Mouse (Mus musculus): ENCODE data around the gene Rnase12. TPM values are rescaled to one million over a fixed set of nuclear protein-coding genes. Genes with fewer than 3 reads are reported as not detected.
A peak's percentile ranks its signal among the peaks of the same experiment; 100 is the strongest.
"Not testable (repeated sequence)": the region's sequence is repeated elsewhere in the genome, so short reads cannot be mapped to it uniquely, and the experiment has no call there.

The Rnase12 gene
- polyA plus RNA-seq (2015; fragmentation: Nextera tagmentation; extraction: Ambion mirVana), result not detected in 2 replicates

DNA sequence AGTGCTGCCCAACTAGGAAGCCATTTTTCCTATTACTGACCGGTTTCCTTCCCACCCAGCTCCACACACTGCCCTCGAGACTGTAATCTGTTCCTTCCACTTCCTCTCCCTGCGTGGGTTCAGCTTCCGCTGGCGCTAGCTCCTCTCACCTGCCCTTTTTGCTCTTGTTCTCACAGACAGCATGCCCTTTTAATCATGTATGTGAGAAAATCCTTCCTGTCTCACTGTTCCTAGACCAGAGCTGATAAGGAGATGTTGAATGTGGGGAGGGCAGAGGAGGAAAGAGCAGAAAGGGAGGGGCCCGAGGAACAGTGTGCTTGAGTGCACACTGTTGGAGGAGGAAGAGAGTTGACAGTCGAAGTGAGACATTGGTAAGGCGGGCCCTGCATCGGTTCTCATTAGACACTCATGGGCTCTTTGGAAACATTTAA is at the start of gene Rnase12:
Gene Rnase12 (minus strand): TSS at position 261 of the 431 bp plus-strand sequence.
- Histone ChIP-seq H3K4me2 (no peak within 1 kb of the TSS), H3K4me1 (peaks cover 7% of the 10 kb centered on the region; the same call in 1 of the 2 replicates), H3K9me3 (replicated peaks) (no peaks in the 10 kb centered on the region), H3K27me3 (replicated peaks) (no peaks in the 10 kb centered on the region), H3K9ac (replicated peaks) (no peak within 1 kb of the TSS), H3K27ac (replicated peaks) (no peak within 1 kb of the TSS), H3K4me3 (replicated peaks) (no peak within 1 kb of the TSS), H3K36me3 (no peaks in the 10 kb centered on the region)
- ATAC-seq (ENCODE audit: low FRiP score), result no peak
- 82% methylated on average over 9 of the region's 9 CpGs for WGBS

DNA sequence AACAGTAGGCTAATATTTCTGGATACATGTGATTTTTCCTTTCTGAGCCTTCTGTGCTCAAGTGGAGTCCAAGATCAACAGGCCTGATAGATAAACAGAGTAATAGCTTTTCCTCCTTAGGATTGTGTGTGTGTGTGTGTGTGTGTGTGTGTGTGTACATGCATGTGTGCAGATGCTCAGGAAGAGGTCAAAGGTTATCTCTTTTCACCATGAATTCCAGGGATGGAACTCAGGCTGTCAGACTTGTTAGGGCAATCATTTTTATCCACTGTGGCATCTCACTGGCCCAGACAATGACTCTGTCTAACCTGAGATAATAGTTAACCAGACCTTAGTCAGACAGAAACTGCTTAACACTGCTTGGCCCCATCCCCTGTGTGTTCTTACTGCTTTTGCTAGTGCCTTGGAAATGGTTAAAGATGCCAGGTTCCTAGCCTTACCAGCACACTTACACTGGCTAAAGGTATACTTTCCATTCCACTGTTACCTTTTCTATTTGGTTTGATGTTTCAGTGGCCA is 49.0 kb upstream of the Rnase12 start:
- no peak overlapping the region for H3K27ac ChIP-seq (replicated peaks)
- ATAC-seq (ENCODE audit: low FRiP score), result no peak

DNA sequence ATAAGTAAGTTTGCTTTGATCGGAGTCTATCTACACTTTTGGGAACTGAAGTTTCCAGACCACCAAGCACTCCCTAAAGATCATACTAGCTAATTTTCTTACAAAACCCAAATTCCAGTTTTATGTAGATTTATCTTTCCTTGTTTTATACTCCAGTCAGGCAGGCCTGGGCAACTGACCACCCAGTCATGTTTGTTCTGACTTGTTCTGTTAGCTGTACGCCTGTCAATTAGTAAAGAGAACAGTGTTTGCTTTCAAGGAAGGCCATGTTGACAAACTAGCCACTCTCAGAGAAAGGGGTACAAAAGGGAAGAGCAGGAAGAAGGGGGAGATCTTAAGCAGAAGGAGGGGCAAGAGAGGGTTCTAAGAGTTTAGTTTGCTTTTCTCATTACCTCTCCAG is 46.9 kb upstream of the Rnase12 start:
- H3K9me3 ChIP-seq (replicated peaks), result no peaks in the 10 kb centered on the region
- H3K9ac ChIP-seq (replicated peaks), result no peak overlapping the region
- WGBS, result 93% methylated on average over 2 of the region's 2 CpGs
- H3K4me1 ChIP-seq, result no peaks in the 10 kb centered on the region
- no peaks in the 10 kb centered on the region for H3K27me3 ChIP-seq (replicated peaks)
- H3K4me2 ChIP-seq, result no peak overlapping the region
- ATAC-seq (ENCODE audit: low FRiP score), result no peak
- H3K36me3 ChIP-seq, result no peaks in the 10 kb centered on the region
- H3K4me3 ChIP-seq (replicated peaks), result no peak overlapping the region
- no peak overlapping the region for H3K27ac ChIP-seq (replicated peaks)

More for the DNA sequence above, 49.0 kb upstream of the Rnase12 start:
- Histone ChIP-seq H3K4me1 (no peaks in the 10 kb centered on the region), H3K9ac (replicated peaks) (no peak overlapping the region), H3K4me3 (replicated peaks) (no peak overlapping the region), H3K4me2 (no peak overlapping the region), H3K27me3 (replicated peaks) (no peaks in the 10 kb centered on the region), H3K9me3 (replicated peaks) (no peaks in the 10 kb centered on the region), H3K36me3 (no peaks in the 10 kb centered on the region)

DNA sequence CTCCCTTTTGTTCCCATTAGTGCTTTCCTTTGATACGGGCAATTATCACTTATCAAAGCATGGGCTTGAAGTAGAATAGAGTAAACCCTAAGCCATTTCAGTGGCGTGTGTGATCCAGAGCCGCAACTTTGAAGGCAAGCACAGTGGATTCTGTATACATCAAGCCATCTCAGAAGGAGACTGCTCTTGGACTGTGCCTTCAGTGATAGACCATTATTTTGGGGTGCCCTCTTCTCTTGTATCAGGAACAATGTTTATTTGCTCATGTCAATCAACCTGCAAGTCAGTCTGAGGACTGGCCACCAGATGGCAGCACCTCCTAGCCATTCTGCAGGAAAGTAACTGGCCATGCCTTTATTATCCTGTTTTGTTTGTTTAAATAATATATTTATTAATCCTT is 45.8 kb upstream of the Rnase12 start:
- 70% methylated on average over 3 of the region's 3 CpGs for WGBS
- H3K9ac ChIP-seq (replicated peaks), result no peak overlapping the region
- peak; percentile 48; the same call in 1 of the 2 replicates for ATAC-seq (ENCODE audit: low FRiP score)
- H3K4me1 ChIP-seq, result no peaks in the 10 kb centered on the region
- no peak overlapping the region for H3K4me3 ChIP-seq (replicated peaks)
- H3K27me3 ChIP-seq (replicated peaks), result no peaks in the 10 kb centered on the region
- H3K36me3 ChIP-seq, result no peaks in the 10 kb centered on the region
- H3K9me3 ChIP-seq (replicated peaks), result no peaks in the 10 kb centered on the region
- H3K27ac ChIP-seq (replicated peaks), result no peak overlapping the region
- no peak overlapping the region for H3K4me2 ChIP-seq

DNA sequence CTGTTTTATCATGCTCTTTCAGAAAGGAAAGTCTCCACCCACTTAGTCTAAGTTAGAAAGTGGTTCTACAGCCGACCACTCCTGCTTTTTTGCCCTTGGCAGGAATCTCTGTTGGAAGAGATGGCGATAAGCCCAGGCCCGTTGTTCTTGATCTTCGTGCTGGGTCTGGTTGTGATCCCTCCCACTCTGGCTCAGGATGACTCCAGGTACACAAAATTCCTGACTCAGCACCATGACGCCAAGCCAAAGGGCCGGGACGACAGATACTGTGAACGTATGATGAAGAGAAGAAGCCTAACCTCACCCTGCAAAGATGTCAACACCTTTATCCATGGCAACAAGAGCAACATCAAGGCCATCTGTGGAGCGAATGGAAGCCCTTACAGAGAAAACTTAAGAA is 43.8 kb upstream of the Rnase12 start:
- ATAC-seq (ENCODE audit: low FRiP score), result no peak
- WGBS, result 83% methylated on average over 9 of the region's 9 CpGs
- Histone ChIP-seq H3K9ac (replicated peaks) (no peak overlapping the region), H3K36me3 (no peaks in the 10 kb centered on the region), H3K27me3 (replicated peaks) (no peaks in the 10 kb centered on the region), H3K9me3 (replicated peaks) (no peaks in the 10 kb centered on the region), H3K4me1 (no peaks in the 10 kb centered on the region), H3K4me3 (replicated peaks) (no peak overlapping the region), H3K27ac (replicated peaks) (no peak overlapping the region), H3K4me2 (no peak overlapping the region)

DNA sequence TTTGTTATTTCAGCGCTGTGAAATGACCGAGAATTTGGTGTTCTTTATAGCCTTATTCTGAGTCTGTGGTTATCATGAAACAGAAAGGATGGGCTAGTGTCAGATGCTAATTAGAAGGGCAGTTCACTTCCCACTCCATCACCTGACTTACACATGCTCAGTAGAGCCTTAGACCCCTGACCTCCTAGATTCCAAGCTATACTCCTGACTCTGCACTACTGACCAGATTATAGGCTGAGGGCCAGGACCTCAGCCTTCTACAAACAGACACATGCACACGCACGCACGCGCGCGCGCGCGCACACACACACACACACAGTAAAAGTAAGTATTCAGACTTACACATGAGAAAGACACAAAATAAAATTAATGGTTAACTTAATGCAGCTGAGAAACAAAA is 41.5 kb upstream of the Rnase12 start:
- no peaks in the 10 kb centered on the region for H3K9me3 ChIP-seq (replicated peaks)
- H3K27ac ChIP-seq (replicated peaks), result no peak overlapping the region
- no peaks in the 10 kb centered on the region for H3K4me1 ChIP-seq
- H3K4me3 ChIP-seq (replicated peaks), result no peak overlapping the region
- no peak for ATAC-seq (ENCODE audit: low FRiP score)
- no peaks in the 10 kb centered on the region for H3K36me3 ChIP-seq
- no peaks in the 10 kb centered on the region for H3K27me3 ChIP-seq (replicated peaks)
- H3K9ac ChIP-seq (replicated peaks), result no peak overlapping the region
- no peak overlapping the region for H3K4me2 ChIP-seq
- 97% methylated on average over 11 of the region's 11 CpGs for WGBS

DNA sequence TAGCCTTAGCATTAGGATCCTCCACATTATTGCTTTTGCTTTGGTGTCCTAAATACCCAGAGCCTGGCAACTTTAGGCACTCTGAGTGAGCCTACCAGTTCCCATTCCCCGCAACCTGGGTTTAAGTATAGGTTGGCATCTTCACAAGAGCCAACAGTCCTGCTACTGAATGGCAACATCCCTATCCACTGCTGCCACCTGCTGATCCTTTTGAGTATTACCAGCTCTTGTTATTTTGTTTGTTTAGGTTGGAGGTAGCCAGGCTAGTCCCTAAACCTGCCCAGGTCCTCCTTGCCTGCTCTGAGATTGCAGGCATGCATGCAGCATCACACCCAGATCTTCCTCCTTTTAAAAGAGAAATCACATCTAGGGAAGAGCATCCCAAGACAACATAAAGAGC is 40.8 kb upstream of the Rnase12 start:
- not testable (repeated sequence) for H3K9me3 ChIP-seq (replicated peaks); H3K27me3 ChIP-seq (replicated peaks); H3K4me1 ChIP-seq; H3K9ac ChIP-seq (replicated peaks); H3K36me3 ChIP-seq; H3K27ac ChIP-seq (replicated peaks); H3K4me2 ChIP-seq; H3K4me3 ChIP-seq (replicated peaks)
- WGBS, result 29% methylated on average over 1 of the region's 1 CpGs
- ATAC-seq (ENCODE audit: low FRiP score), result peak; percentile 69; the same call in 1 of the 2 replicates

DNA sequence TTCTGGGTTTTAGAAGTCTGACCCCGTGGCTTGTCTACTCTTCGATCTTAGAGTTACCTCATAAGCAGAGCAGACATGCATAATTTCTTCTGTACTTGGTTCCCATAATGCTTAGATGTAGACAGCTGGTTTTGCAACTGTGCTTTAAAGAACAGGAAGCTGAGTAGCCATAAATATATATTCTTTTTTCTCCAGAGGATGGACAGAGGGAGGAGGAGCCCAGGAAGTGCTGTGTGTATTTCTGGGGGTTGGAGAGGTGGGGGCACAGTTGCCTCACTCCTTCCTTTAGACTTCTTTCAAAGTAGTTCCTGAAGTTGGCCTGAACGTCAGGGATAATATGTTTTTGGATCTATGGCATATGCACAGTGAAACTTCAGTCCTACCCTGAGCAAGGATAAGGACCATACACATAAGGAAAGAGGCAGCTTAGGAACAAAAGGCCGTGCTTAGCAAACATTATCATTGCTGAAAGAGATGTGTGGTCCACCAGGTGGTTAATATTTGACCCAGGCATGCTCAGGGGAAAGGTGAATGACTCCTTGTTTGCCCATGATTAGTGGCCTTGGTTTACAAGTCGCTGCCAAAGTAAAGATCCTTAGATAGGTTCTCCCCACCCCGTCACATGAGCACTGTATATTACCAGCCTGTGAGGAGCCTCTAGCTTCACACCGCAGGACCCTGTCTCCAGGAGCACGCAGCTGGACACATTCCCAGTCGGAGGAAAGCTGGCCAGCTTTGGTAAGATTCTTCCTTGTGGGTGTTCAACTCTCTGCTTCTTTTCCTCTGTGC is 38.5 kb upstream of the Rnase12 start:
- H3K4me2 ChIP-seq, result no peak overlapping the region
- no peak for ATAC-seq (ENCODE audit: low FRiP score)
- no peaks in the 10 kb centered on the region for H3K36me3 ChIP-seq
- no peaks in the 10 kb centered on the region for H3K9me3 ChIP-seq (replicated peaks)
- H3K27me3 ChIP-seq (replicated peaks), result no peaks in the 10 kb centered on the region
- H3K4me3 ChIP-seq (replicated peaks), result no peak overlapping the region
- peaks cover 12% of the 10 kb centered on the region; the same call in 1 of the 2 replicates for H3K4me1 ChIP-seq
- no peak overlapping the region for H3K27ac ChIP-seq (replicated peaks)
- WGBS, result 67% methylated on average over 9 of the region's 9 CpGs
- H3K9ac ChIP-seq (replicated peaks), result no peak overlapping the region

DNA sequence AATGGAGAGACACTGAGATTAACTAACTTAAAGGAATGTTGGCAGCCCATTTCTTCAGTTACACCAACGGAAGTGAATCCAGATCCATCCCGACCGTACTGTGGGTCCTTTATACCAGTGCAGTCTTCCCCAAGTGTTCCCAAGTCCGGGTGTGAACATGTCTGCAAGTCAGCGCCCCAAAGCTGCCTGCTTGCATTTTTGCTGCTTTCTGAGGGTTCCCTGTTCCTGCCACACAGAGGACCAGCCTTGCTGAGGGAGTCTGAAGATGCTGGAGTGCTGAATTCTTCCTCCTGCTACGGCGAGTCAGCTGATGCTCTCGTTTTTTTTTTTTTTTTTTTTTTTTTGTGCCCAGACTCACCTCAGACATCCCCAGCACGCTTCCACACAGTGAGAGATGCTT is 37.5 kb upstream of the Rnase12 start:
- Histone ChIP-seq H3K9me3 (replicated peaks) (no peaks in the 10 kb centered on the region), H3K36me3 (no peaks in the 10 kb centered on the region), H3K27me3 (replicated peaks) (no peaks in the 10 kb centered on the region), H3K4me3 (replicated peaks) (no peak overlapping the region), H3K4me2 (no peak overlapping the region), H3K27ac (replicated peaks) (no peak overlapping the region), H3K4me1 (peaks cover 12% of the 10 kb centered on the region; the same call in 1 of the 2 replicates), H3K9ac (replicated peaks) (no peak overlapping the region)
- WGBS, result 73% methylated on average over 9 of the region's 9 CpGs
- no peak for ATAC-seq (ENCODE audit: low FRiP score)

DNA sequence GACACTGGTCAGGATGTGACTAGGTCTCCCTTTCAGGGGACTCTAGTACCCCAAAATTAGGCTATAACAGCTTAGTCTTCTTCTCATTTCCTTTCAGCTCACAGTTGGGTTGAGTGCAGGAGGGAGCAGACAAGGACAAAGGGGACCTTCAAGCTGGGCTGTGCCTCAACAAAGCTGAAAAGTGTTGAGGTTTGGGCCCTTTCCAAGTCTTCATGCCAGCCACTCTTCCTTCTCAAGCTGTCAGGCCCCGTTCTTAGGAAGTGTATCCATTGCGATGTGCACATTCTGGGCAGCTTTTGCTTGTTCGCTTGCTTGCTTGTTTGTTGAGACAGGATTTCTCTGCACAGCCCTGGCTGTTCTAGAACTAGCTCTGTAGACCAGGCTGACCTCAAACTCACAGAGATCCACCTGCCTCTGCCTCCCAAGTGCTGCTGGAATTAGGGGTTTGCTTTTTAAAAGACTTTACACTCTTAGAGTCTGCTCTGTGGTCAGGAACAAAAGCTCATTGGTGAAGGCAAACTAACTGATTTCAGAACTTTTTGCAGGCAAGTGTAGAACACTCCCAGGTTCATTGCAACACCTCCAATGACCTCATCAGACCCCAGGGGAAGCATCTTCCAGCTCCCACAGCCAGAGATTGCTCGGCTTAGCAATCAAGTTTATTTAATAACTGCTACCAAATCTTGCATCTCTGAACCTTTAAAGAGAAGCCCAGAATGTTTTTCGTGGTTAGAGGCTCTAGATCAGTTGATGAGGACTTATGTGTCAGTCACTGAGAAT is 36.8 kb upstream of the Rnase12 start:
- 85% methylated on average over 5 of the region's 5 CpGs for WGBS
- Histone ChIP-seq H3K4me3 (replicated peaks) (no peak overlapping the region), H3K27ac (replicated peaks) (no peak overlapping the region), H3K36me3 (no peaks in the 10 kb centered on the region), H3K4me1 (peaks cover 12% of the 10 kb centered on the region; the same call in 1 of the 2 replicates), H3K9ac (replicated peaks) (no peak overlapping the region), H3K4me2 (no peak overlapping the region), H3K27me3 (replicated peaks) (no peaks in the 10 kb centered on the region), H3K9me3 (replicated peaks) (no peaks in the 10 kb centered on the region)
- ATAC-seq (ENCODE audit: low FRiP score), result no peak

DNA sequence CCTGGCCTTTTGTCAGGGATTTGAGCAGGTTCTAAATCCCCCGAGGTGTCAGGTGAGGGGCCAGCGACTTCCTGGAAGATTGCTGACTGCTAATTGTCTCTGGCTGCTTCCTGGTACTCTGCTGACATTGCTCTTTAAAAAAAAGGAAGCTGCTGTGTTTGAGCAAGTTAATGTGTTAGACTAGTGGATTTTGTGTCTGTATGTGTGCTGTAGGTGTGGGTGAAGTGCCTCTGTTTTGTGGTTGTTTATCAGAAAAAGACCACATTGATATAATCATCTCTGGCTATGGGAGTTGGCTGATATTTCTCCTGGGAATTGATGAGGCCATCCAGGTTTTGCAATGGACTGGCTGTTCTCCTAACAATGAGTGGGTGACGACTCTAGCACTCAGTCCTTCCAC is 36.0 kb upstream of the Rnase12 start:
- H3K4me3 ChIP-seq (replicated peaks), result no peak overlapping the region
- no peaks in the 10 kb centered on the region for H3K9me3 ChIP-seq (replicated peaks)
- H3K27ac ChIP-seq (replicated peaks), result no peak overlapping the region
- H3K9ac ChIP-seq (replicated peaks), result no peak overlapping the region
- H3K36me3 ChIP-seq, result no peaks in the 10 kb centered on the region
- peaks cover 15% of the 10 kb centered on the region; the same call in 1 of the 2 replicates for H3K4me1 ChIP-seq
- no peak for ATAC-seq (ENCODE audit: low FRiP score)
- H3K27me3 ChIP-seq (replicated peaks), result no peaks in the 10 kb centered on the region
- 37% methylated on average over 3 of the region's 3 CpGs for WGBS
- H3K4me2 ChIP-seq, result 0 out of 2 replicates have a peak overlapping the region, but pooled peaks have one; percentile 13
